In the genomic region with DNA sequence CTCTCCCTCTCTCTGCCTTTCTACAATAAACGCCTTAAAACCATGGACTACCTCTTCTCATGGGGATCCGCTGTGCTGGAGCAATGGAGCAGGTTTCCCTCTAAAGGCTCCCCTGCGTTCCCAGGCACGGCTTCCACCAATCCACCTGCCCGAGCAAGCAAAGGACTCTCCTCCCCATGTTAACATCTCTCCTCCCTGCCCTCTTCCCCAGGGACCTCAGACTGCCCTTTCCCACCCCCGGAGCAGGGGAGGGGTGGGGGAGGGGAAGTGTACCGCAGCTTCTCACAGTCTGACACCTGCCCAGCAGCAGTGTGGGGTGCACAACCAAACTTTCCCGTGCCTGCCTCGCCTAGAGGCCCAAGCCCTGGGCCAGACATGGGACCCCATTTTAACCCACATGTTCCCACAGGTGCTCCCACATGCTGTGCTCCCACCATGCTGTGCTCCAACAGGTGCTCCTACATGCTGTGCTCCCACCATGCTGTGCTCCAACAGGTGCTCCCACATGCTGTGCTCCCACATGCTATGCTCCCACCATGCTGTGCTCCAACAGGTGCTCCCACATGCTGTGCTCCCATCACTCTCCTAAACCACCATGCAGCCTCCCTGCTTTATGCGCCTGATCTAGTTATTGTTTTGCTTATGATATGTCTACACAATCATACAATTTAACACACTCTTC, we compare ENCODE assay signal across 10 mouse cellular contexts. TPM values are rescaled to one million over a fixed set of nuclear protein-coding genes. Genes with fewer than 3 reads are reported as not detected.
DNase-seq lines count a peak whose midpoint lies in the region; ATAC-seq lines count a peak whose summit lies in the region.
"Had no signal": no experiment of that assay in that cellular context is flagged by ENCODE, and none has a peak within 500 bp of the region (broad histone marks: within the 10 kb centered on the region; RNA-seq: fewer than 3 reads in every experiment).

No protein-coding gene starts in this region.

- peak; percentile 45 for ATAC-seq in forebrain, embryonic 16.5 days
- ATAC-seq in midbrain, embryonic 13.5 days = peak; percentile 49
- ATAC-seq in intestine, embryonic 15.5 days = no peak
- ATAC-seq: lung, postnatal 0 days had no signal

- H3K4me1 ChIP-seq in forebrain, embryonic 16.5 days (replicated peaks; ENCODE audit: control insufficient read depth, insufficient read depth, low read length) = peaks cover 31% of the 10 kb centered on the region
- H3K4me1 ChIP-seq in midbrain, embryonic 13.5 days (replicated peaks) = peaks cover 48% of the 10 kb centered on the region
- no peaks in the 10 kb centered on the region for H3K4me1 ChIP-seq in intestine, embryonic 15.5 days (replicated peaks)

- H3K4me2 ChIP-seq in forebrain, embryonic 16.5 days (ENCODE audit: low read length) = peak overlapping the region; percentile 15
- peak overlapping the region; percentile 44 for H3K4me2 ChIP-seq in midbrain, embryonic 13.5 days (replicated peaks)
- H3K4me2 ChIP-seq in intestine, embryonic 15.5 days (replicated peaks) = no peak overlapping the region

- H3K36me3 ChIP-seq in forebrain, embryonic 16.5 days (ENCODE audit: control insufficient read depth, insufficient read depth) = no peaks in the 10 kb centered on the region
- no peaks in the 10 kb centered on the region for H3K36me3 ChIP-seq in midbrain, embryonic 13.5 days
- no peaks in the 10 kb centered on the region for H3K36me3 ChIP-seq in intestine, embryonic 15.5 days

- H3K27ac ChIP-seq in forebrain, embryonic 16.5 days (ENCODE audit: low read length) = peak overlapping the region; percentile 45; the same call in 1 of the 2 replicates
- peak overlapping the region; percentile 79 for H3K27ac ChIP-seq in midbrain, embryonic 13.5 days
- no peak overlapping the region for H3K27ac ChIP-seq in intestine, embryonic 15.5 days

- no peak overlapping the region for H3K9ac ChIP-seq in forebrain, embryonic 16.5 days (replicated peaks; ENCODE audit: low read depth, low read length)
- peak overlapping the region; percentile 46; the same call in 1 of the 2 replicates for H3K9ac ChIP-seq in midbrain, embryonic 13.5 days (replicated peaks)
- no peak overlapping the region for H3K9ac ChIP-seq in intestine, embryonic 15.5 days

- intact Hi-C loops in heart, postnatal 25 days (cut with DNase I) = no loop called here

- no peaks in the 10 kb centered on the region for H3K9me3 ChIP-seq in forebrain, embryonic 16.5 days (ENCODE audit: control insufficient read depth, low read length)
- H3K9me3 ChIP-seq in midbrain, embryonic 13.5 days = no peaks in the 10 kb centered on the region
- no peaks in the 10 kb centered on the region for H3K9me3 ChIP-seq in intestine, embryonic 15.5 days

- H3K27me3 ChIP-seq in forebrain, embryonic 16.5 days (replicated peaks; ENCODE audit: control insufficient read depth, insufficient read depth, low read length) = no peaks in the 10 kb centered on the region
- no peaks in the 10 kb centered on the region for H3K27me3 ChIP-seq in midbrain, embryonic 13.5 days
- H3K27me3 ChIP-seq in intestine, embryonic 15.5 days (replicated peaks) = no peaks in the 10 kb centered on the region

- H3K4me3 ChIP-seq in forebrain, embryonic 16.5 days (replicated peaks; ENCODE audit: low read length) = no peak overlapping the region
- 0 out of 2 replicates have a peak overlapping the region, but pooled peaks have one; percentile 8 for H3K4me3 ChIP-seq in midbrain, embryonic 13.5 days (replicated peaks)
- no peak overlapping the region for H3K4me3 ChIP-seq in intestine, embryonic 15.5 days (replicated peaks)

- DNase-seq in kidney, postnatal 10 days = peak; percentile 7
- no peak for DNase-seq in kidney, adult 9 months
- peak; percentile 40 for DNase-seq in ZHBTc4 (ENCODE audit: low read depth, low spot score)
- DNase-seq in heart, postnatal 25 days (ENCODE audit: low spot score) = no peak
- DNase-seq in adrenal gland, adult 2 months = no peak
- DNase-seq: adrenal gland, postnatal 36 days had no signal

- 17% methylated on average over 10 of the region's 10 CpGs for WGBS in forebrain, embryonic 16.5 days
- WGBS in midbrain, embryonic 13.5 days = 18% methylated on average over 10 of the region's 10 CpGs
- 27% methylated on average over 10 of the region's 10 CpGs for whole genome bisulfite sequencing in intestine, embryonic 15.5 days

RNA-seq across cellular contexts. Expression of gene Dclk2, which starts 57.2 kb away (rescaled TPM):
- 102 and 104 TPM in 2 replicates for polyA plus RNA-seq in forebrain, embryonic 16.5 days (2015; fragmentation: Nextera tagmentation; extraction: Ambion mirVana)
- 77.4 and 79.2 TPM in 2 replicates for polyA plus RNA-seq in midbrain, embryonic 13.5 days (2015; fragmentation: Nextera tagmentation; extraction: Ambion mirVana)
- polyA plus RNA-seq in intestine, embryonic 15.5 days (2015; fragmentation: Nextera tagmentation; extraction: Ambion mirVana) = 6.3 and 6.8 TPM in 2 replicates
- 1 to 10 TPM in 1 of 2 experiments, under 1 TPM in 1; 0.75 to 1.5 TPM for total RNA-seq in heart, postnatal 25 days (2021)
- total RNA-seq in adrenal gland, adult 2 months (2021) = 1 to 10 TPM; 6.1 to 7.7 TPM
- 6.1 and 6.3 TPM in 2 replicates for polyA plus RNA-seq in adrenal gland, adult 2 months (2012; rRNA removed)

Comparison
In these comparisons a context has a peak if more than half of its experiments do, and no peak if none do; other contexts are left out.
1. DNase-seq: peak in kidney, postnatal 10 days (single experiment) and ZHBTc4 (single experiment); none in kidney, adult 9 months (single experiment), heart, postnatal 25 days (single experiment) and adrenal gland, adult 2 months (single experiment).
2. RNA of gene Dclk2, which starts 57.2 kb away (polyA plus RNA-seq): 102 to 104 TPM in forebrain, embryonic 16.5 days and 77.4 to 79.2 TPM in midbrain, embryonic 13.5 days; 6.3 to 6.8 TPM in intestine, embryonic 15.5 days and 6.1 to 6.3 TPM in adrenal gland, adult 2 months; every median in the first group is over 10 times any median in the second.